Mouse (Mus musculus): ENCODE data around the gene Atoh8. TPM values are rescaled to one million over a fixed set of nuclear protein-coding genes. Genes with fewer than 3 reads are reported as not detected.

The Atoh8 gene
- polyA plus RNA-seq, 1 experiment: 1.9 TPM

GRCm38 (mm10) chr6:72244144-72244549, 8.8 kb upstream of the Atoh8 start:
- Histone ChIP-seq H3K4me1 (ENCODE audit: control insufficient read depth, insufficient read depth, insufficient read length, low read length) (peaks cover 14% of the 10 kb centered on the region), H3K27ac (replicated peaks; ENCODE audit: low read depth, low read length) (no peak overlapping the region), H3K4me3 (ENCODE audit: insufficient read depth, low read depth, low read length) (no peak overlapping the region)

GRCm38 (mm10) chr6:72242532-72243320, 7.3 kb upstream of the Atoh8 start:
- Histone ChIP-seq H3K4me3 (ENCODE audit: insufficient read depth, low read depth, low read length) (no peak overlapping the region), H3K27ac (replicated peaks; ENCODE audit: low read depth, low read length) (no peak overlapping the region), H3K4me1 (ENCODE audit: control insufficient read depth, insufficient read depth, insufficient read length, low read length) (peaks cover 14% of the 10 kb centered on the region)

- Histone ChIP-seq H3K4me3 (ENCODE audit: insufficient read depth, low read depth, low read length) (no peak overlapping the region), H3K27ac (replicated peaks; ENCODE audit: low read depth, low read length) (no peak overlapping the region), H3K4me1 (ENCODE audit: control insufficient read depth, insufficient read depth, insufficient read length, low read length) (peaks cover 14% of the 10 kb centered on the region)
Observed at GRCm38 (mm10) chr6:72241843-72242154, 6.4 kb upstream of the Atoh8 start.

GRCm38 (mm10) chr6:72241133-72241842, 5.9 kb upstream of the Atoh8 start:
- Histone ChIP-seq H3K27ac (replicated peaks; ENCODE audit: low read depth, low read length) (no peak overlapping the region), H3K4me1 (ENCODE audit: control insufficient read depth, insufficient read depth, insufficient read length, low read length) (peaks cover 11% of the 10 kb centered on the region), H3K4me3 (ENCODE audit: insufficient read depth, low read depth, low read length) (no peak overlapping the region)

GRCm38 (mm10) chr6:72240042-72240441, 4.7 kb upstream of the Atoh8 start:
- peaks cover 16% of the 10 kb centered on the region for H3K4me1 ChIP-seq (ENCODE audit: control insufficient read depth, insufficient read depth, insufficient read length, low read length)
- H3K27ac ChIP-seq (replicated peaks; ENCODE audit: low read depth, low read length): no peak overlapping the region
- H3K4me3 ChIP-seq (ENCODE audit: insufficient read depth, low read depth, low read length): no peak overlapping the region

GRCm38 (mm10) chr6:72237035-72237434, 1.7 kb upstream of the Atoh8 start:
- H3K4me3 ChIP-seq (ENCODE audit: insufficient read depth, low read depth, low read length): no peak overlapping the region
- H3K27ac ChIP-seq (replicated peaks; ENCODE audit: low read depth, low read length): no peak overlapping the region
- peaks cover 9% of the 10 kb centered on the region for H3K4me1 ChIP-seq (ENCODE audit: control insufficient read depth, insufficient read depth, insufficient read length, low read length)

- Histone ChIP-seq H3K4me1 (ENCODE audit: control insufficient read depth, insufficient read depth, insufficient read length, low read length) (peaks cover 12% of the 10 kb centered on the region), H3K4me3 (ENCODE audit: insufficient read depth, low read depth, low read length) (peak overlapping the region; percentile 92), H3K27ac (replicated peaks; ENCODE audit: low read depth, low read length) (peak overlapping the region; percentile 35)
Observed at GRCm38 (mm10) chr6:72235807-72236407, 530 bp upstream of the Atoh8 start.

- peaks cover 13% of the 10 kb centered on the region for H3K4me1 ChIP-seq (ENCODE audit: control insufficient read depth, insufficient read depth, insufficient read length, low read length)
- peak overlapping the region; percentile 79 for H3K27ac ChIP-seq (replicated peaks; ENCODE audit: low read depth, low read length)
- H3K4me3 ChIP-seq (ENCODE audit: insufficient read depth, low read depth, low read length): peak overlapping the region; percentile 92
Observed at GRCm38 (mm10) chr6:72234372-72235097, 842 bp downstream of the Atoh8 start.

GRCm38 (mm10) chr6:72233950-72234349, 1.4 kb downstream of the Atoh8 start:
- Histone ChIP-seq H3K4me3 (ENCODE audit: insufficient read depth, low read depth, low read length) (peak overlapping the region; percentile 92), H3K4me1 (ENCODE audit: control insufficient read depth, insufficient read depth, insufficient read length, low read length) (peaks cover 13% of the 10 kb centered on the region), H3K27ac (replicated peaks; ENCODE audit: low read depth, low read length) (peak overlapping the region; percentile 79; the same call in 1 of the 2 replicates)

GRCm38 (mm10) chr6:72232870-72233269, 2.5 kb downstream of the Atoh8 start:
- Histone ChIP-seq H3K4me1 (ENCODE audit: control insufficient read depth, insufficient read depth, insufficient read length, low read length) (peaks cover 13% of the 10 kb centered on the region), H3K27ac (replicated peaks; ENCODE audit: low read depth, low read length) (no peak overlapping the region), H3K4me3 (ENCODE audit: insufficient read depth, low read depth, low read length) (peak overlapping the region; percentile 59)

- H3K27ac ChIP-seq (replicated peaks; ENCODE audit: low read depth, low read length): no peak overlapping the region
- H3K4me3 ChIP-seq (ENCODE audit: insufficient read depth, low read depth, low read length): peak overlapping the region; percentile 59
- H3K4me1 ChIP-seq (ENCODE audit: control insufficient read depth, insufficient read depth, insufficient read length, low read length): peaks cover 13% of the 10 kb centered on the region
Observed at GRCm38 (mm10) chr6:72232411-72232810, 3.0 kb downstream of the Atoh8 start.

GRCm38 (mm10) chr6:72230875-72231274, 4.5 kb downstream of the Atoh8 start:
- Histone ChIP-seq H3K27ac (replicated peaks; ENCODE audit: low read depth, low read length) (no peak overlapping the region), H3K4me3 (ENCODE audit: insufficient read depth, low read depth, low read length) (peak overlapping the region; percentile 16), H3K4me1 (ENCODE audit: control insufficient read depth, insufficient read depth, insufficient read length, low read length) (peaks cover 9% of the 10 kb centered on the region)

GRCm38 (mm10) chr6:72227665-72228265, 7.6 kb downstream of the Atoh8 start:
- H3K27ac ChIP-seq (replicated peaks; ENCODE audit: low read depth, low read length): no peak overlapping the region
- peaks cover 10% of the 10 kb centered on the region for H3K4me1 ChIP-seq (ENCODE audit: control insufficient read depth, insufficient read depth, insufficient read length, low read length)
- H3K4me3 ChIP-seq (ENCODE audit: insufficient read depth, low read depth, low read length): no peak overlapping the region

- Histone ChIP-seq H3K27ac (replicated peaks; ENCODE audit: low read depth, low read length) (no peak overlapping the region), H3K4me3 (ENCODE audit: insufficient read depth, low read depth, low read length) (no peak overlapping the region)
Observed at GRCm38 (mm10) chr6:72227011-72227410, 8.4 kb downstream of the Atoh8 start.

GRCm38 (mm10) chr6:72225686-72226085, 9.7 kb downstream of the Atoh8 start:
- H3K4me3 ChIP-seq (ENCODE audit: insufficient read depth, low read depth, low read length): no peak overlapping the region
- peaks cover 9% of the 10 kb centered on the region; the same call in 1 of the 2 replicates for H3K4me1 ChIP-seq (ENCODE audit: control insufficient read depth, insufficient read depth, insufficient read length, low read length)
- H3K27ac ChIP-seq (replicated peaks; ENCODE audit: low read depth, low read length): no peak overlapping the region

More at GRCm38 (mm10) chr6:72227011-72227410, 8.4 kb downstream of the Atoh8 start:
- peaks cover 10% of the 10 kb centered on the region for H3K4me1 ChIP-seq (ENCODE audit: control insufficient read depth, insufficient read depth, insufficient read length, low read length)

Data from brown adipose tissue, adult 24 weeks (tissue).